Mouse (Mus musculus): Measurements from ENCODE around the gene Ap1g2.
A peak's percentile ranks its signal among the peaks of the same experiment; 100 is the strongest.

DNA sequence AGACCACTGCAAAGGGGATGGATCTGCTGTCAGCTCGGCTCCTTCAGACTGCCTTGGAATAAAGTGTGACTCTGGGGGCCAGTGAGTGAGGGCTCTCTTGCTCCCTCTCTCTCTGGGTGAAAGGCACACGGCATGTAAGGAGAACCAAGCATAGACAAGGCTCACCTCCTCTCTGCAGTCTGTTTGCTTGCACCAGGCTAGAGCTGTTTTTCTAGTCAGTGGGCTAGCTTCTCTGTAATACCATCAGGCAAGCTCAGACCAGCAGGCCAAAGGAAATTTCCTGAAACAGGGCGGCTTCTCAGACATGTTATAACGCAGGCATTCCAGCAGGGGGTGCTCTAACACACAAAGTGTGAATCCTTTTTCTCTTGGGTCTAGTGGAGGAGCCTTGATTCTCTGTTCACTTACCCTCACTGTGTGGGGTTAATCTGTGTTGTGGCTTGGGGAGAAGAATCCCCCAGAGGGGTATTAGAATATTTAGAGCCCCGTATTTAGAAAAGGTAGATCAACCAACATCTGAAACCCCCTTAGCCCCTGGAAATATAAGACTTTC, 42.0 kb upstream of the Ap1g2 start:
- TF ChIP-seq CTCF (IDR thresholded peaks at IDR 0.05; ENCODE audit: low read depth, low read length) = peak; percentile 88
- no peak for TF ChIP-seq GATA1 (IDR thresholded peaks at IDR 0.05; ENCODE audit: borderline replicate concordance, low read length)
- TF ChIP-seq GATA2 (IDR thresholded peaks at IDR 0.05; ENCODE audit: borderline replicate concordance, low read depth, low read length) = no peak
- TF ChIP-seq POLR2AphosphoS5 (IDR thresholded peaks at IDR 0.05; ENCODE audit: insufficient replicate concordance, low read depth, low read length) = no peak

All from G1E (cell line).